Mouse (Mus musculus) lung, adult 10 weeks (tissue): ENCODE data around the gene Mrpl40. TPM values are rescaled to one million over a fixed set of nuclear protein-coding genes. Genes with fewer than 3 reads are reported as not detected.

ENCODE experiments used
- polyA plus RNA-seq: library from polyadenylated mRNA; stranded (reverse); fragments of 350-450 nt; fragmentation: Illumina TruSeq; extraction: RNeasy Lipid Tissue Mini Kit (QIAGEN cat#74804); gene quantifications from one replicate; pipeline ENCODE4 v1.2.3, GENCODE M21; 2014; ENCODE audit warnings: low read depth, low replicate concordance; ENCODE audit not compliant: insufficient read depth

Mrpl40 gene
- polyA plus RNA-seq, result 36.0 TPM

DNA sequence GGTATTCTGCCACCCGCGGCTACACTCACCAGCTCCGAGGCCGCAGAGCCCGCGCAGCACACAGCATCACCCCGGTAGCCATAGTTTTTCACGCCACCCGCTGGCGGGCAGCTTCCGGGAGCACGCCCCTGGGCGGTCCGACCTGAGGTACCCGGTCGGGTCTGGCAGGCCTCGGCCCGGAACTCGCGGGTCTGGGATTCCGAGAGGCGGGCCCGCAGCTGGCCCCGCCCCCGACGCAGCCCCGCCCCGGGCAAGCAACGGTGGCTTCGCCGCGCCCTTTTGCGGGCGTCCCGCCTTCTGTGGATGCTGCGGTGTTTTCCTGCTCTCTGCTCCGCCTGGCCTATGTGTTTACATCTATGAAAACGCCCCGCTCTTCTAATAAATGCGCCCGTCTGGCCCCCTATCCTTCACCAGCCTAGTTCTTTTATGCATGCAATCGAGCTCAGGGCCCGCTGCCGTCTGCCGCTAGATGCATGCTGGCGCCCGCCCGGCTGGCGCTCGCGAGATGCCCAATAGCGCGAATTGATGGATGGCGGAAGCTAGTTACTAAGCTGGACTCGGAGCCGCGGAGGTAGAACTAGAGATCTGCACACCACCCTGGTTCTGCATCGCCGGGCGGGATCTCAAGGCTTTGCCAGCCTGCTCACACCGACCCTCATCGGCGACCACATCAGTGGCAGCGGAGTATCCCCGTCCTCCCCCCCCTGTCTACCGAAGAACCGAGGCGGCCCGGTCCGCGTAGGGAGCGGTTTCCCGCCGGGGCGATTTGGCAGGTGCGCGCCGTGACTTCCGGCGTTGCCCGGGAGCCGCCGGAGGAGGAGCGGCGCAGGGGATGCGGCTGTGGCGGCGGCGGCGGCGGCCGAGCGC lies at the start of gene Mrpl40, which contains the start of gene Hira:
Mrpl40 (minus strand) TSS at position 421 of the 867 bp plus-strand sequence.
Hira (plus strand) TSS at position 596 of the 867 bp plus-strand sequence.

DNA sequence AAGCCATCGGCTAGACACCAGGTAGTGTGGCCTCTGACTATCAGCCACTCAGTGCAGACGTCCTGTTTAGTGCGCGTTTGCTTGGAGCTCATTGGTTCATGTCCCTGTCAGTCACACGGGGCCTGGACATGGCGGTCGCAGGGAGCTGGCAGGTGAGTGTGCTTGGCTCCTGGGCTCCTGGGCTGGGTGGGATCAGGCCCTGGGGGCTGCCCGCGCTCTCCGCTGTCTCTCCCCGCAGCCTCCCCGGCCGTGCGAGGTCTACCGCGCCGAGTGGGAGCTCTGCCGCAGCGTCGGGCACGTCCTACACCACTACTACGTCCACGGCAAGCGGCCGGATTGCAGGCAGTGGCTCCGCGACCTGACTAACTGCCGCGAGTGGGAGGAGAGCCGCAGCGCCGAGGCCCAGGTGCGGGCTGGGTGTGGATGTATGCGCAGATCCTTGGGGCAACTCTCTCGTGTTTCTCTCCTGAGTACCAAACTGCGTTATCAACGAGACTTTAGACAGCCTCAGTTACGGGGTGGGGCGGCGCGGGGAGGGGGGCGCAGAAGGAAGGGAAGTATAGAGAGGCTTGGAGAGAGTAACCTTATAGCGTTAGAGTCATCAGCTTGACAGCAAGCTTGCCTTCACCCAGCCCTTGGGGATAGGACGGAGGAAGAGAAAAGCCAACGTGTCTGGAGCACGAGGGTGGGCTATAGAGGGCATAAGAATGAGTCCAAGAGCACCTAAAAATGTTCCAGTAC lies 40.0 kb downstream of the Mrpl40 start, which contains the start of the genes 2510002D24Rik and Gm28539:
2510002D24Rik (plus strand) TSS at position 111 of the 741 bp plus-strand sequence.
Gm28539 (plus strand) TSS at position 117 of the 741 bp plus-strand sequence.

Other genes starting within 250 kb of the Mrpl40 start
- gene Sept5, start 246.9 kb downstream of the Mrpl40 start, polyA plus RNA-seq, result 8.3 TPM
- 651 TPM for gene Cldn5, start 100.0 kb downstream of the Mrpl40 start, polyA plus RNA-seq
- gene Ufd1, start 65.1 kb downstream of the Mrpl40 start, polyA plus RNA-seq, result 44.7 TPM
- gene Cdc45, start 64.9 kb downstream of the Mrpl40 start, polyA plus RNA-seq, result 2.5 TPM
- gene 2510002D24Rik, start 40.3 kb downstream of the Mrpl40 start, polyA plus RNA-seq, result 23.5 TPM
- gene Gm28539, start 40.3 kb downstream of the Mrpl40 start, polyA plus RNA-seq, result not detected
- gene Hira, start 175 bp upstream of the Mrpl40 start, polyA plus RNA-seq, result 22.1 TPM